Mouse (Mus musculus) ZHBTc4 (cell line): Measurements from ENCODE around the gene Scd3.

Experiments
- DNase-seq: peaks from one replicate; pipeline ENCODE4 v3.0.0-alpha.2; 2011; ENCODE audit warnings: low read depth, low spot score

Gene Scd3

GRCm38 (mm10) chr19:44203015-44203564, at the start of gene Scd3:
Gene Scd3 (plus strand): TSS chr19:44203269.
- no peak for DNase-seq

DNA sequence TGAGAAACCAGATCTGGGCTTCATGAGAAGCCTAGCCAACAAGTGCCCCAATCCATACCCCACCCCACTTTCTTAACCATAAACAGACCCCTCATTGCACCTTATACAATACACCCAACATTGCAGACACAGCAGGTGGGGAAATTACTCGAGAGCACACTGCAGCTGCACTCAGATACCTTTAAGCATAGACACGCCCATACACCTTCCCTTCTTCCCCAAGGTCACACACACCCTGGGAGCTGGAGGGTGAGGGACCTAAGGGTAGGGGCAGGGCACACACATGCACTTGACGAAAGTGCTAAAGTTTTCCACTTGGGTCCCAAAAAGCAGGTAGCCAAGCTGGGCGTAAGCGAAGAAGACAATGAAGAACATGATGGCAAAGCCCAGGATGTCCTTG, 49.3 kb upstream of the Scd3 start:
- peak; percentile 74 for DNase-seq

GRCm38 (mm10) chr19:44157005-44157404, 46.1 kb upstream of the Scd3 start:
- DNase-seq = no peak

DNA sequence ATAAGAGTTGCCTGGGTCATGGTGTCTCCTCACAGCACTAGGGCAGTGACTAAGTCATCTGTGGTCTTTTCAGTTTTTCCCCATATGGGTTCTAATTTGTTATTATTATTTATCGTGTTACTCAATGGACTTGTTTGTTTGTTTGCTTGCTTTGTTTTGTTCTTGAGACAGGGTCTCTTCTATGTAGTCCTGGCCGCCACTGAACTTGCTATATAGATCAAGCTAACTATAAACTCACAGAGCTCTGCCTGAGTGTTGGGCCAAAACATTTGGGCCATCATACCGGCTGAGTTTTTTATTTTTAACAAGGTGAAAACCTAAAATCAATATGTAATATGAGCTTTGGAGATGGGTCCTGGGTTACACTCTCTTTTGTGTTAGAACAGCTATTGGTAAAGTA, 43.7 kb upstream of the Scd3 start:
- DNase-seq = no peak

DNA sequence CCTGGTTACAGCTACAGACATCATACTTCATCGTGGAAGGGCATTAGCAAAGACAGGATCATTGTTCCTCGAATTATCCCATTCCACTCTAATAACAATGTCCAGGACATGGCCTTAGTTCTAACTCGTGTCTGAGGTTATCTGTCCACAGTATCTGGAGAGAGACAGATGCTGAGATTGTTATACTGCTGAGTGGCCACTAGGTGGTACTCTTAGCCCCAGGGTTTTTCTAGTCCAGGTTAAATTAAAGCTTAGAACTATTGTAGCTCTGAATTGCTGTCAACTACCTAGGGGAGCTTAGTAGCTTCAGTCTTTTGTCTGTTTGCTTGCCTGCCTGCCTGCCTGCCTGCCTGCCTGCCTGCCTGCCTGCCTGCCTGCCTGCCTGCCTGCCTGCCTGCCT, 41.6 kb upstream of the Scd3 start:
- peak; percentile 62 for DNase-seq

DNA sequence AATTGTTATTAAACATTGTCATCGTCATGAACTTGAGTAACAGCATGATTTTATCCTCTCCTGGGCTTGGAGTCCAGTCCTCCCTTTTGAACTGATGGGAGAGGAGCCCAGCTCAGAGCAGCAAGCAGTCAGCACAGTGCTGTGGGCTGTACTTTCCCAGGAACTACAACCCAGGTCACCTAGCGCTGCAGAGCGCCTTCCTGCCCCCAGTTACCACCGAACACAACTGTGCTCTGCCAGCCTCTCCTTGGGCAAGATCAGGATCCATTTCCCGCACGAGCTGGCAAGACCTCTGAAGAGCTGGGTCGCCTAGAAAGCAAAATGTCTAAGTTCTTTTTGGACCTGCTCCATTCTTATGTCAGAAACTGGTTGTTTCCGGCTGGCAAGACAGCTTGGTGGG, 28.2 kb upstream of the Scd3 start:
- DNase-seq = no peak

GRCm38 (mm10) chr19:44176741-44177140, 26.3 kb upstream of the Scd3 start:
- no peak for DNase-seq

- no peak for DNase-seq
Measured at GRCm38 (mm10) chr19:44180502-44180901, 22.6 kb upstream of the Scd3 start.

GRCm38 (mm10) chr19:44183968-44184367, 19.1 kb upstream of the Scd3 start:
- no peak for DNase-seq

DNA sequence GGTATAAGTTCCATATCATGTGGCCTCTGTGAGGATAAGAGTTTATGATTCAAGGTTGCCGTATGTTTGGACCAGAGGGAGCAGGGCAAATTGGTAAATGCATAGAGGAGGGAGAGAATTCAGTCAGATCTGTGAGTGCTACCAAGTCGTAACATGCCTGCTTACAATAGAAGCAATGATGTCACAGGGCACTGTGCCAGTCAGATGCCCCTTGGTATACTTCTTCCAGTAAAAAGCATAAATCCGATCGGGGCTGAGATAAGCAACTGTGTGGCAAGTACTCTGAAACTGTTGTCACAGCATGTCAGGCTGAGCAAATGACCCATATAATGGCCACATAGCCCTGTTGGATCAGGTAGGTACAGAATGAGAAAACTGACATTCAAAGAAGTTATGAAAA, 14.0 kb upstream of the Scd3 start:
- DNase-seq = no peak

DNA sequence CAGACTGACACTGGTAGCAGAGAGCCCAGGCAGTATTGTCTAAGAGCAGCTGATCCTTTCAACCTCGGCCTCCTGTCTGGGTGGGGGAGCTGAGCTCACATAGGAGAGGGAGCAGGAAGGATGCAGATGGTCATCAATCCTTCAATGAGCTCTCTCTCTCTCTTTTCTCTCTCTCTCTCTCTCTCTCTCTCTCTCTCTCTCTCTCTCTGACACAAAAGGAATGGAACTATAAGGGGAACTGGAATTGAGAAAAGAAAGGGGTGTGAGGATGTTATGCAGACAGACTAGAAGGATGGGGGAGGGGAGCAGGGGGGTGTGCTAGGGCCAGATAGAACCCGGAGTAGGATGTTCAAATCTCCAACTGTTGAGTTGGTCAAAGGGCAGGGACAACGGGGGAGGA, 10.7 kb upstream of the Scd3 start, which contains the start of gene Pkd2l1:
Pkd2l1 (minus strand) TSS at position 101 of the 400 bp plus-strand sequence.
- DNase-seq = no peak

- DNase-seq = no peak
Measured at GRCm38 (mm10) chr19:44193906-44194305, 9.2 kb upstream of the Scd3 start.

DNA sequence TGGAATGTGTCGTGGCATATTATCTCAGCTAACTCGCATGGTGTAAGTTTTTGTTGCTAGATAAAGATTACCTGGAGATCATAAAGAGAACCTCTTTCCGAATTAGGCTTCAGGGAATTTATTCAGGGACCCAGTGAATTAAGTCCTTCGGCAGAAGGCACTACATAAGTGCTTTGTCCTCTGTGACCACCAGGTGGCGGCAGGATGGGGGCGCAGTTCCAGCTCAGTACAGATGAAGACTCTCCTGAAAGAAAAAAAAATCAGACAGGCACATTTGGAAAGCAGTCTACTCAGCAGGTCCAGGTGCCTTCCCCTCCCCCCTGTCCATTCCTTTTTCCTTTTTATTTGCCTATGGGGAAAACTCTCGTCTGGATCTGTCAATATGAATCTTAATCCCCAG, 7.9 kb upstream of the Scd3 start:
- peak; percentile 85 for DNase-seq

DNA sequence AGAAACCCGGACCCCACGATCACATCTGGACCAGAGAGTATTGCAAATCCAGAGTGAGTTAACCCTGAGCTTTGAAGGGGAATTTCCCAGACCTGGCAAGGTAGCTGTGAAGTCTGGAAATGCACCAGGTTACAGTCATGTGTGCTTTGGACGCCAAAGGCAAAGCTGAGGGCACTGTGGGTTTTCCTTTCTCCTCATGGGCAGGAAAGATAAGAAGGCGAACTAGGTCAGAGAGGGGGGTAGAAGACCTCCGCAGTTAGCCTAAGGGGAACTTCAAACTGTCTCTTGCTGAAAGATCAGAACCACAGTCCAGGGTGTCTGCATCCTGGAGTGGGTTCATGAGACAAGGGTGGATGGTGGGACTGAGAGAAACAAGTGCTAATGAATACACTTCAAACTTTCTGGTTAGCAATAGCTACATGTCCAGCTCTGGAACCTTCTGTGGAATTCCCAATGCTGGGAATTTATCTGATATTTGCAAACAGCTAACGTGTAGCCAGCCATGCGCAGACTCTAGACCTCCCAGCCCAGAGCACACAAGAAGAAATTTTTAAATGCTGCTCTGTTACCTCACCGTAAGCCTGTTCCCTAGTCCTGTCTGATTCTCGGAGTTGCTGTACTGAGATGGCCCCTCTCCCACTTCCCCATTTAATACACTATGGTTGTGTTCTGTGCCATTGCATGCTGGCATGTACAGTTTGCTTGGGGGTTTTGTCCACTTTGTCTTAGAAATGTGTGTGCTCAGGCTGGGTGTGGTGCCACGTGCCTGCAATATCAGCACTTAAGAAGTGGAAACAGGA, 5.8 kb upstream of the Scd3 start:
- DNase-seq = no peak

- DNase-seq = no peak
Measured at GRCm38 (mm10) chr19:44198494-44198893, 4.6 kb upstream of the Scd3 start.

DNA sequence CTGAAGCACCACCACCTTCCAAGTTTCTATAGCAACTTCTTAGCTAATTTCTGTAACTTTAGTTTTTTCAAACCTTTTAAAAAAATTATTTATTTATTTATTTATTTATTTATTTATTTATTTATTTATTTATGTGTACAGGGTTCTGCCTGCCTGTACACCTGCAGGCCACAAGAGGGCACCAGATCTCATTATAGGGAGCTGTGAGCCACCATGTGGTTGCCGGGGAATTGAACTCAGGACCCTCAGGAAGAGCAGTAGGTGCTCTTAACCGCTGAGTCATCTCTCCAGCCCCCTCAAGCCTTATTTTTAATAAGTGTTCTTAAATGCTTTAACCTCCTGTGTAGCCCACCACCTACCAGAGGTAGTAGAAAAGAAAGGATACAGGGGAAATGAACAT, 4.1 kb upstream of the Scd3 start:
- DNase-seq = peak; percentile 51

- no peak for DNase-seq
Measured at GRCm38 (mm10) chr19:44207079-44207478, 4.0 kb downstream of the Scd3 start.

- peak; percentile 56 for DNase-seq
Measured at GRCm38 (mm10) chr19:44215255-44215654, 12.2 kb downstream of the Scd3 start.

GRCm38 (mm10) chr19:44217958-44218525, 15.0 kb downstream of the Scd3 start:
- no peak for DNase-seq

DNA sequence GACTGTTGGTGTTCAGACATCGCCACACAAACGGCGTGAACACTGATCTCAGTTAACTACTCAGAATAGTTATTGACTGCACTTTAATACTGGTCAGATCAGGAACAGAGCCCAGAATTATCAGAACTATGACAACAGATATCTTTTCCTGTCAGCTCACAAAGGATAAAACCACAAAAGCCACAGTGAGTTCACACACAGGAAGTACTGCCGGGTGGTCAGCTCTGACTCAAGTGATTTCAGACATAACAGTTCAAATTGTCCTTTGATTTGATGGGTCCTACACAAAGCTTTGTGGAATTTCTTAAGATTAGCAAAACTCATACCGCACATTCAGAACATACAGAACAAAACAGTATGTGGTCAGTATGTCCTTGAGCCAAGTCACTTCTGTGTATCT, 22.7 kb downstream of the Scd3 start:
- DNase-seq = no peak

GRCm38 (mm10) chr19:44229776-44230175, 26.7 kb downstream of the Scd3 start:
- no peak for DNase-seq

DNA sequence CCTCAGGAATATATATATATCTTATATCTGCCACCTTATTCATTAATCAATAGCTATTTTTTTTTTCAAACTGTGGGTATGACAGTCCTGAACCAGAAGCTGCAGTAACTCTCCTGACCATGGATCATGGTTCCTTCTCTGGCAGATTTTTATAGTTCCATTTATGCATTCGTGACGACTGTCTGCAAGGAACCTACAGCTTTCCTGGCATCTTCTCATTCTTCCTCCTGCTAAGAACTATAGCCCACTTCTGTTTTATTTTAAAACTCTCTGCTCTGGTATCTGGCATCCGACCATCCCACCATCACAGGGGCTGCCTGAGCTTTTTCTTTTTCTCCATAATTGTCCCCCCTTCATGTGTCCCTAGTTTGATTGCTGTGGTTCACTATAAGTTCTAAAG, 27.1 kb downstream of the Scd3 start:
- no peak for DNase-seq

GRCm38 (mm10) chr19:44231608-44232151, 28.6 kb downstream of the Scd3 start:
- no peak for DNase-seq
